Mouse (Mus musculus) erythroblast, embryonic 14.5 days (primary cell): ENCODE data around the gene Ctnnd2.

ENCODE experiments used
- GATA1 ChIP-seq: IDR thresholded peaks from 2 replicates; pipeline ENCODE4 v1.6.1; 2012; ENCODE audit warnings: low read length, inconsistent platforms, mixed read lengths
- TAL1 ChIP-seq: IDR thresholded peaks from 3 replicates; pipeline ENCODE4 v1.6.1; 2012; ENCODE audit warnings: low read length, inconsistent platforms, mixed read lengths

DNA sequence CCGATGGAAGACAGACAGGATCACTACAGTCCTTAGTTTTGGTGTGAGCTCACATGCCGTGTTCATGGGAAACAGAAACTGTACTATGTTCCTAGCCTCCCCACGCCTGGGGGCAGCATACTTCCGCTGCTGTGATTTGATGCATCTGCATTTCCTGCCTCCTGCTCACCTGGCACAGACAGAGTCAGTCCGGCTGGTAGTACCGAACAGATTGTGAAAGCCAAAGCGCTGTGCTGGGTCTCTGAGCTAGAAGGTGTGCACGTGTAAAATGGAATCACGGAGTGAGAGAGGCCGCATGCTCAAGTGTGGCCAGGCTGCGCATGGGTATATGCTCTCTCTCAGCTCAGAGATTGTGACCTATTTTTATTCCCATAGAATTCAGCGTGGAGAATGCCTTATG, 820.0 kb downstream of the Ctnnd2 start:
- TF ChIP-seq GATA1 (no peak), TAL1 (no peak)
